Mouse (Mus musculus) cortical plate, adult 2 months (tissue): ENCODE data around the gene Uck1.

Experiments used
- CTCF ChIP-seq: fragments of 200-500 bp; IDR thresholded peaks from 2 replicates; pipeline ENCODE4 v1.5.1; 2011; ENCODE audit warnings: mild to moderate bottlenecking, control low read depth, low read length; ENCODE audit not compliant: insufficient read depth; ENCODE audit errors: extremely low read depth
- POLR2A ChIP-seq: fragments of 200-500 bp; IDR thresholded peaks from 2 replicates; pipeline ENCODE4 v1.6.1; 2011; ENCODE audit warnings: mild to moderate bottlenecking, low read length, control low read depth; ENCODE audit not compliant: insufficient read depth; ENCODE audit errors: extremely low read depth

- TF ChIP-seq CTCF (no peak), POLR2A (no peak)
These were observed 39.0 kb downstream of the Uck1 start for GRCm38 (mm10) chr2:32220969-32221368.
